Mouse (Mus musculus): ENCODE measurements around the gene Galk2. TPM values are rescaled to one million over a fixed set of nuclear protein-coding genes. Genes with fewer than 3 reads are reported as not detected.

Gene Galk2
- polyA plus RNA-seq, 1 experiment from 2014 or later, result 77.4 TPM

DNA sequence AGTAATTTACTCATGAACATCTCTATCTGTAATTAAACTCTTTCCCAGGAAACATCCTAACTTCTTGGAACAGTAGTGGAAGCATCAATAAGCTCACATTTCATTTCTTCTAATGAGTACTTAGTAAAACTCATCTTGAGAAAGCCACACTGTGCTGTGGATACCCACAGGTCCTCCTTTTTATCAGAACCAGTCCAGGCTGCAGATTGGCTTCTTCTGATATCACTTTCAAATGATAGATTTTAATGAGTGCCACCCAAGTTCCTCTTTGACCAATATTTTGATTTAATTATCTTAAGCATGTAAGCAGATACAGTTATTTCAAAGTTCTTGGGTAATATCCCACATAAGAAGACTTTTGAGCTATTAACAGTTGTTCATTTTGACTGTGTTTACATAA lies 55.8 kb downstream of the Galk2 start:
- no peaks in the 10 kb centered on the region for H3K36me3 ChIP-seq (ENCODE audit: control insufficient read depth, insufficient read depth, low read length)
- H3K27me3 ChIP-seq (replicated peaks; ENCODE audit: control insufficient read depth, insufficient read depth, low read length), result no peaks in the 10 kb centered on the region

DNA sequence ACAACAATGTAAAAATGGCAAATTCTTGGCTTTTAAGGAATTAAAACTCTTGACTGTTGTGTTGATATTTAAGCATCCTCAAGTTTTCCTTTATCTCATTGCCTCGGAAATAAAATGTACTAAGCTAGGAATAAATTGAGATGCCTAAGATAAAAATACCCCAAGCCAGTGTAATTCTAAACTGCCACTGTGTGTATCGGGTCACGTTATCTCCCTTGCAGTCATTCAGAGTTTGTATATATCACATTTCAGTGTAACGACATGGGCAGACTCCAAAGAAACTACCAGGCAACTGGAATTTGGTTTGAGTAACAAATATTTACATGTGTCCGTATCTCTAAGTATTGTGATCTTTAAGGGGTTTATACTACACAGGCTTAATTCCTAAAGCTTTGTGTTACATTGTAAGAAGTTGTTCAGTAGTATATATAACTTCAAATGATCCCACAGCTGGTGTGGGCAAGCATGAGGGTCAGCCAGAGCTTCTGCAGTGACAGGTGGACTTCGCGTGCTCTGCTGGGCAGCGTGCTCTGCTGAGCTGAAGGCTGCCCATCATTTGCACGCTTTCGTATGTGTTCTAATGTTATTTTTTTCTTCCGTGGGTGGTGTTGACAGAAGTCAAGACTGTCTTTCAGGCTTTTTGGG lies 57.9 kb downstream of the Galk2 start:
- no peak for ATAC-seq
- Histone ChIP-seq H3K27me3 (replicated peaks; ENCODE audit: control insufficient read depth, insufficient read depth, low read length) (no peaks in the 10 kb centered on the region), H3K9ac (ENCODE audit: low read depth, low read length) (no peak overlapping the region), H3K4me1 (ENCODE audit: control insufficient read depth, insufficient read depth, low read length) (no peaks in the 10 kb centered on the region; the same call in 1 of the 2 replicates), H3K36me3 (ENCODE audit: control insufficient read depth, insufficient read depth, low read length) (no peaks in the 10 kb centered on the region), H3K27ac (ENCODE audit: low read length) (no peak overlapping the region), H3K4me3 (ENCODE audit: low read length) (no peak overlapping the region), H3K4me2 (ENCODE audit: low read depth, low read length) (no peak overlapping the region), H3K9me3 (ENCODE audit: control insufficient read depth, low read length) (no peaks in the 10 kb centered on the region)
- 48% methylated on average over 11 of the region's 11 CpGs for WGBS

More for the DNA sequence above, 55.8 kb downstream of the Galk2 start:
- no peak overlapping the region for H3K4me3 ChIP-seq (ENCODE audit: low read length)
- no peaks in the 10 kb centered on the region; the same call in 1 of the 2 replicates for H3K4me1 ChIP-seq (ENCODE audit: control insufficient read depth, insufficient read depth, low read length)
- no peaks in the 10 kb centered on the region for H3K9me3 ChIP-seq (ENCODE audit: control insufficient read depth, low read length)
- ATAC-seq, result no peak
- H3K9ac ChIP-seq (ENCODE audit: low read depth, low read length), result no peak overlapping the region
- H3K27ac ChIP-seq (ENCODE audit: low read length), result no peak overlapping the region
- H3K4me2 ChIP-seq (ENCODE audit: low read depth, low read length), result no peak overlapping the region

DNA sequence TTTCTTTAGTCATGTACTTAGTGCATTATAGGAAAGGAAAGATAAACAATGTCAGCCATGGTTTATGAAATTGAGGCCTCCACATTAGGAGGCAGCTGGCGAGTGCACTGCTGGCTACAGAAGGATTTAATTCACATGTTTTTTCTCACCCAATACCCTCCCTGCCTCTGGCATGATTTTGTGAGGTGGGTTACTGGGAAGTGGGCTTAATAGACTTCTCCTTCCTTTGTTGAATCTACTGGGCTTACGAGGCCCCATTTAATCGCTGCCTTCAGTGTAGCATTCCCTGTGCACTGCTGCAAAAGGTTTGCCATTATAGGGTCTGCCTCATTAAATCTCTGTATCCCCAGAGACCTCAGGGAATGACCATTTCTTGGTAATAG lies 58.4 kb downstream of the Galk2 start:
- WGBS, result 54% methylated on average over 3 of the region's 3 CpGs
- H3K9ac ChIP-seq (ENCODE audit: low read depth, low read length), result no peak overlapping the region

DNA sequence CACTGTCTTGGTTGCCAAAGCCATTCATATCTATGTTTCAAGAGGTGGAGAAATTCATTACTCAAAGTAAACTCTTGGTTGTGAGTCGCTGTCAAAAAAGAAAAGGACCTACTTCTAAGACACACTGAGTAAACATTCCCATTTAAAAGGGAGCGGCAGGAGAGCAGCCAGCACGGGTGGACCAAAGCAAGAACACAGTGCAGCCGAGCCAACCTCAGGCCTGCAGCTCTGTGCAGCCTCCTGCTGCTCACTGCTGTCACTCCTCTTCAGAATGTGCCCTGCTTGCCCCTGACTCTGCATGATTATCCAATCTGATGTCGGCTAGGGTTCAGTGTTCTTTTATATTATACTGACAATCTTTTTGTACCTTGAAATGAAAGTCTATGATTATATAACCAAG lies 62.4 kb downstream of the Galk2 start:
- Histone ChIP-seq H3K9ac (ENCODE audit: low read depth, low read length) (no peak overlapping the region), H3K9me3 (ENCODE audit: control insufficient read depth, low read length) (no peaks in the 10 kb centered on the region), H3K4me3 (ENCODE audit: low read length) (no peak overlapping the region), H3K36me3 (ENCODE audit: control insufficient read depth, insufficient read depth, low read length) (no peaks in the 10 kb centered on the region), H3K4me2 (ENCODE audit: low read depth, low read length) (no peak overlapping the region), H3K4me1 (ENCODE audit: control insufficient read depth, insufficient read depth, low read length) (no peaks in the 10 kb centered on the region), H3K27ac (ENCODE audit: low read length) (no peak overlapping the region), H3K27me3 (replicated peaks; ENCODE audit: control insufficient read depth, insufficient read depth, low read length) (no peaks in the 10 kb centered on the region)
- 45% methylated on average over 5 of the region's 5 CpGs for WGBS
- no peak for ATAC-seq

More for the DNA sequence above, 58.4 kb downstream of the Galk2 start:
- H3K4me3 ChIP-seq (ENCODE audit: low read length), result no peak overlapping the region
- H3K4me1 ChIP-seq (ENCODE audit: control insufficient read depth, insufficient read depth, low read length), result no peaks in the 10 kb centered on the region; the same call in 1 of the 2 replicates
- ATAC-seq, result no peak
- H3K9me3 ChIP-seq (ENCODE audit: control insufficient read depth, low read length), result no peaks in the 10 kb centered on the region
- H3K4me2 ChIP-seq (ENCODE audit: low read depth, low read length), result no peak overlapping the region
- no peaks in the 10 kb centered on the region for H3K27me3 ChIP-seq (replicated peaks; ENCODE audit: control insufficient read depth, insufficient read depth, low read length)
- H3K36me3 ChIP-seq (ENCODE audit: control insufficient read depth, insufficient read depth, low read length), result no peaks in the 10 kb centered on the region
- H3K27ac ChIP-seq (ENCODE audit: low read length), result no peak overlapping the region

DNA sequence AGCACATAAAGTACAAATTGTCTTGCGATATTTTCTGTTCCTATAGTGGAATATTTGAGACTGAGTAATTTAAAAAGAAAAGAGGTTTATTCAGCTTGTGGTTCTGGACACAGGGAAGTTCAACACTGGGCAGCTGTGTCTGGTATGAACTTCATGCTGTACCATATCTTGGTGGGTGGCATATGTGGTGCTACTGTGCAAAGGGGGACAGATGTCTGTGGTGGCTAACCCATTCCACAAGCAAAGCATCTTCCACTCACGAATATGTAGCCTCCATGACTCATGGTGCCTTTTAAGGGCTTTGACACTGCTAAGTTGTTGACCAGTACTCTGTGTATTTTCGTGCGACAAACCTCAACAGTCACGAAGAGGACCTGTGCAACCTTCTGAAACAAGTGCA lies 63.2 kb downstream of the Galk2 start:
- H3K27ac ChIP-seq (ENCODE audit: low read length), result no peak overlapping the region
- H3K36me3 ChIP-seq (ENCODE audit: control insufficient read depth, insufficient read depth, low read length), result no peaks in the 10 kb centered on the region
- H3K9me3 ChIP-seq (ENCODE audit: control insufficient read depth, low read length), result no peaks in the 10 kb centered on the region
- no peak for ATAC-seq
- H3K4me3 ChIP-seq (ENCODE audit: low read length), result no peak overlapping the region
- no peak overlapping the region for H3K4me2 ChIP-seq (ENCODE audit: low read depth, low read length)
- no peak overlapping the region for H3K9ac ChIP-seq (ENCODE audit: low read depth, low read length)
- WGBS, result 93% methylated on average over 5 of the region's 5 CpGs
- H3K4me1 ChIP-seq (ENCODE audit: control insufficient read depth, insufficient read depth, low read length), result no peaks in the 10 kb centered on the region
- H3K27me3 ChIP-seq (replicated peaks; ENCODE audit: control insufficient read depth, insufficient read depth, low read length), result no peaks in the 10 kb centered on the region

DNA sequence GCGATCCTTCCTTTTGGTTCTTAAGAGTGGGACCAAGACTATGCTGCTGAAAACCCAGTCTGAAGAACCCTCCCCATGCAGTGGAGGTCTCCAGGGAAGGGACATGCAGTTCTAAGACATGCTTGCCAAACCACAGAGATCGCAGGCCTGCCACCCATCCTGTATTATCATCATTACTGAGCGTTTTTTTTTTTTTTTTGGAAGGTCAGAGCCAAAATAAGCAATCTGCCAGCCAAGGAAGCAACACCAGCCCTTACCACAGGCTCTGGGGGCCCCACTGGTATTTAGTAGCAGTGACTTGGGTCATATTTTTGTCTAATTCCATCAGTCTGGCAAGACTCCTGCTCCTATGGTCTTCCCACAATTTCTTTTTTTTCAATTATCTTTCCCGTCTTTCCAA lies 64.0 kb downstream of the Galk2 start:
- WGBS, result 74% methylated on average over 4 of the region's 4 CpGs
- no peak for ATAC-seq
- Histone ChIP-seq H3K9ac (ENCODE audit: low read depth, low read length) (no peak overlapping the region), H3K27ac (ENCODE audit: low read length) (no peak overlapping the region), H3K36me3 (ENCODE audit: control insufficient read depth, insufficient read depth, low read length) (no peaks in the 10 kb centered on the region), H3K4me1 (ENCODE audit: control insufficient read depth, insufficient read depth, low read length) (no peaks in the 10 kb centered on the region), H3K4me3 (ENCODE audit: low read length) (no peak overlapping the region), H3K27me3 (replicated peaks; ENCODE audit: control insufficient read depth, insufficient read depth, low read length) (no peaks in the 10 kb centered on the region), H3K4me2 (ENCODE audit: low read depth, low read length) (no peak overlapping the region), H3K9me3 (ENCODE audit: control insufficient read depth, low read length) (no peaks in the 10 kb centered on the region)

DNA sequence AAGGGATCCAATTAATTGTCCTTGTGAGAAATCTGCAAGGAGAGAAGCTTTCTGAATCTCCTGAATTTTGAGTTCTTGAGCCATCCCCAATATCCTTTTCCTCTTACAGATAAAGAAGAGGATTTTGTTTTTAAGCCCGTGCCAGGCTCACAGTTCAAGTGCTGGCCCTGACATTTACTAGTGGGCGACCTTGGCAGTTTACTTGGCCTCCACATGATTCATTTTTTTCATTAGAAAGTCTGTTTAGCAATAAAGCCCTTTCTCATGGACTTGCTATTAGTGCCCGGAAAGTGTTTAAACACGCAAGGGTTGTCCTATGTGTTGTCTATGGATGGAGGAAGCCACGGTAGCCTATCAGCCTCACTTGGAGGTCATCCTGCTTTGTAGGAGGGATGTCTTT lies 64.4 kb downstream of the Galk2 start:
- H3K27me3 ChIP-seq (replicated peaks; ENCODE audit: control insufficient read depth, insufficient read depth, low read length), result no peaks in the 10 kb centered on the region
- H3K4me3 ChIP-seq (ENCODE audit: low read length), result no peak overlapping the region
- H3K27ac ChIP-seq (ENCODE audit: low read length), result no peak overlapping the region
- H3K9ac ChIP-seq (ENCODE audit: low read depth, low read length), result no peak overlapping the region
- no peak for ATAC-seq
- H3K9me3 ChIP-seq (ENCODE audit: control insufficient read depth, low read length), result no peaks in the 10 kb centered on the region
- H3K36me3 ChIP-seq (ENCODE audit: control insufficient read depth, insufficient read depth, low read length), result no peaks in the 10 kb centered on the region
- no peak overlapping the region for H3K4me2 ChIP-seq (ENCODE audit: low read depth, low read length)
- no peaks in the 10 kb centered on the region for H3K4me1 ChIP-seq (ENCODE audit: control insufficient read depth, insufficient read depth, low read length)
- 94% methylated on average over 5 of the region's 5 CpGs for WGBS

DNA sequence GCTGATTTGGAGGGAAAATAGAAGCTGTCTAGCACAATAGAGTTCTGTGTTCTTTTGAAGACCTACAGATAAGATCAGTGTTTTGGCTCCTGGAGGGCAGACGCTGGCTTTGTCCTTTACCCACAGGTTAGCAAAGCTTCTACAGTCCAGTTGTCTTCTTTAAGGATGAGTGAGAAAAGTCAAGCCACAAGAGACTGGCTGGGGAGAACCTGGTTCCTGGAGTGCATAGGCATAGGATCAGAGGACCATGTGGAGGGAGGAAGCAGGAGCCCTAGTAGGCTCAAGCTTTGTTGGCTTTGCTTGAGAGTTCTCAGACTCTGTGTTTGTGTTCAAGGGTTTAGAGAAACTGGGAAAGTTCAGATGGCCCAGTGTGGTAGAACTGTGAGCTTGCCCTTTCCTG lies 65.6 kb downstream of the Galk2 start:
- no peak for ATAC-seq
- H3K4me1 ChIP-seq (ENCODE audit: control insufficient read depth, insufficient read depth, low read length), result no peaks in the 10 kb centered on the region
- H3K9me3 ChIP-seq (ENCODE audit: control insufficient read depth, low read length), result no peaks in the 10 kb centered on the region
- no peaks in the 10 kb centered on the region for H3K36me3 ChIP-seq (ENCODE audit: control insufficient read depth, insufficient read depth, low read length)
- H3K4me3 ChIP-seq (ENCODE audit: low read length), result no peak overlapping the region
- H3K4me2 ChIP-seq (ENCODE audit: low read depth, low read length), result no peak overlapping the region
- no peak overlapping the region for H3K9ac ChIP-seq (ENCODE audit: low read depth, low read length)
- H3K27ac ChIP-seq (ENCODE audit: low read length), result no peak overlapping the region
- WGBS, result 45% methylated on average over 1 of the region's 1 CpGs
- no peaks in the 10 kb centered on the region for H3K27me3 ChIP-seq (replicated peaks; ENCODE audit: control insufficient read depth, insufficient read depth, low read length)

DNA sequence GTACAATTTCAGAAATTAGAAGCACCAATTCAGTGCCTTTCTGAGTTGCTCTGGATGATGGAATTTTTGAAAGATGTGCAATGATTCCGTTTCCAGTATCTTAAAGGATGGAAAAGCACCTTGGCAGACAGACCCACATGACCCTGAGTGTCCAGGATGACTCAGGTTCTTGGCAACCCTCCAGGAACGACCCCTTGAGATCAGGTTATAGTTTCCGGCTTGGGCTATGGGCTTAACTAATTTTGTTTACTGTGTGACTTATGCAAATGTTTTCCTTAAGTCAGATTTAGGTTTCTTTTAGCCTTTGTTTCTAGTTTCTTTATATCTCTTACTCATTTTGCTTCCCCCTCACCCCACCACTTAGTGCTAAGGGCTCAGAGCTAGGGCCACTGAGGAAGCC lies 66.2 kb downstream of the Galk2 start:
- H3K4me3 ChIP-seq (ENCODE audit: low read length), result no peak overlapping the region
- no peak overlapping the region for H3K9ac ChIP-seq (ENCODE audit: low read depth, low read length)
- H3K27ac ChIP-seq (ENCODE audit: low read length), result no peak overlapping the region
- 64% methylated on average over 3 of the region's 3 CpGs for WGBS
- H3K4me2 ChIP-seq (ENCODE audit: low read depth, low read length), result no peak overlapping the region
- H3K36me3 ChIP-seq (ENCODE audit: control insufficient read depth, insufficient read depth, low read length), result no peaks in the 10 kb centered on the region
- no peak for ATAC-seq
- no peaks in the 10 kb centered on the region for H3K9me3 ChIP-seq (ENCODE audit: control insufficient read depth, low read length)
- no peaks in the 10 kb centered on the region for H3K4me1 ChIP-seq (ENCODE audit: control insufficient read depth, insufficient read depth, low read length)
- no peaks in the 10 kb centered on the region for H3K27me3 ChIP-seq (replicated peaks; ENCODE audit: control insufficient read depth, insufficient read depth, low read length)

DNA sequence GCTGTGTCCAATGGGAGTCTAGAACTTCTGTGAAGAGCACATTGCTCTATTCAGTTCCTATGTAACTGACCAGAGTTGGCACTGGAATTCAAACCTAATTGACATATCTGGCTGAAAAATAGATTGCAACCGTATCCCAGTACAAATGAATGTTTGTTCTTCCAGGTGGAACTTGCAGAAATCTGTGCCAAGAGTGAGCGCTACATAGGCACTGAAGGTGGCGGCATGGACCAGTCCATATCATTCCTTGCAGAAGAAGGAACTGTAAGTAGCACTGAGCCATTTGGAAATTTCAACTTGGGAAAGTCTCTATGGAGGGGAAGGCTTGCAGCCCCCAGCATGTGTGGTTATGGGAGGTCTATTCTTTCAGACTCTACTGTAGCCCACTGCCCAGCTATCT lies 70.5 kb downstream of the Galk2 start:
- Histone ChIP-seq H3K27ac (ENCODE audit: low read length) (no peak overlapping the region), H3K36me3 (ENCODE audit: control insufficient read depth, insufficient read depth, low read length) (0 out of 2 replicates have a peak, but pooled peaks cover 8% of the 10 kb centered on the region), H3K4me1 (ENCODE audit: control insufficient read depth, insufficient read depth, low read length) (no peaks in the 10 kb centered on the region), H3K4me3 (ENCODE audit: low read length) (no peak overlapping the region), H3K4me2 (ENCODE audit: low read depth, low read length) (no peak overlapping the region), H3K9me3 (ENCODE audit: control insufficient read depth, low read length) (no peaks in the 10 kb centered on the region), H3K27me3 (replicated peaks; ENCODE audit: control insufficient read depth, insufficient read depth, low read length) (no peaks in the 10 kb centered on the region), H3K9ac (ENCODE audit: low read depth, low read length) (no peak overlapping the region)
- ATAC-seq, result no peak
- WGBS, result 91% methylated on average over 3 of the region's 3 CpGs
